Mouse (Mus musculus) retina, postnatal 1 day (tissue): ENCODE measurements around the gene Gm9964.
"Not testable (repeated sequence)": the region's sequence is repeated elsewhere in the genome, so short reads cannot be mapped to it uniquely, and the experiment has no call there.

Experiments
- DNase-seq: peaks from one replicate; pipeline ENCODE4 v3.0.0-alpha.2; 2012

Gene Gm9964

DNA sequence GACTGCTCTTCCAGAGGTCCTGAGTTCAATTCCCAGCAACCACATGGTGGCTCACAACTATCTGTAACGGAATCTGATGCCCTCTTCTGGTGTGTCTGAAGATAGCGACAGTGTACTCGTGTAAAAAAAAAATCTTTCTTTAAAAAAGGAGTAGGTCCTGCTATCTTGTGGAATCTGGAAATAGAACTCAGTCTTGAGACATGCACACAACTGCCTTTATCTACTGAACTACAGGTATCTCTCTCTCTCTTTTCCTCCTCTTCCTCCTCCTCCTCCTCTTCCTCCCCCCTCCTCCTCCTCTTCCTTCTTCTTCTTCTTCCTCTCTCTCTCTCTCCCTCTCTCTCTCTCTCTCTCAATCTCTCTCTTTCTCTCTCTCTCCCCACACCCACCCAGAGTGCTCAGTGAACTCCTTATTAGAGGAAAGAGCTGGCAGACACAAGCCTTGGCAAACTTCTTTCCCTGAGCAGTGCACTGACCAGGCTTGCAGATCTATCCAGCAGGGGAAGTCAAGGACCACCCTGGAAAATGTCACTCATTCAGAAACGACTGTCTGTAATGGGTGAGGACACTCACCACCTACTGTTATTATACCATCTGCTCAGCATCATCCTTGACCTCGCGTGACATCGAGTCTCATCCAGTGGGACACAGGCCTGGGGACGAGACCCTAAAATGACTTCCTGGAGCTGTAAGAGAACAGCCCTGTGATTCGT lies 3.2 kb upstream of the Gm9964 start:
- no peak for DNase-seq

DNA sequence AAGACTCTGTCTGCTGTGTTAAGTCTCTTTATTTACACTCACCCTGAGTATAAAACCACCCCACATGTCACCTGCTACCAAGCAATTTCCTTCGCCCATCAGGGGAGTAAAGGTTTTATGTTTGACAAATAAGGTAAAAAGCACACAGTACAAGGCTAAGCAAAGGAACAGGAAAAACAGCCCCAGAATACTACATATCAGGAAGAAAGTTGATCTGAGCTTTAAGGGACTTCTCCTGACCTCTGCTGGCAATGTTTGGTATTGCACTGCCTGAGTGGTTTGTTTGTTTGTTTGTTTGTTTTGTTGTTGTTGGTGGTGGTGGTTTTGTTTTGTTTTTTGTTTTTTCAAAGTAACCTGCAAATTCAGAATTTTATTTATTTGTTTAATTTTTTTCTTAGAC lies 539 bp downstream of the Gm9964 start:
- peak; percentile 73 for DNase-seq

DNA sequence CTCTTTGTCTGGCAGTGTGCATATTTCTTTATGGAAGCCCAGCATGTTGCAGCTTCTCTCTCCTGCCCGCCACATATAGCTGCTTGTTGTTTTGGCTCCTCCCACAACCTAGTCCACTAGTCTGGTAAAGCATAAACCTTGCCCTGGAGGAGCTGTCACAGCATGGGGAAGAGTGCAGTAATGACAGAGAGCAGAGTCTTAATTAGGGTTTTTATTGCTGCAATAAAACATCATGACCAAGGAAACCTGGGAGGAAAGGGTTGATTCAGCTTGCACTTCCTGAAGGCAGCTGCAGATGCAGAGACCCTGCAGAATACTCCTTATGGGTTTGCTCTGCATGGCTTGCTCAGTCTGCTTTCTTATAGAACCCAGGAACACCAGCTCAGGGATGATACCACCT lies 2.7 kb downstream of the Gm9964 start:
- peak; percentile 19 for DNase-seq

DNA sequence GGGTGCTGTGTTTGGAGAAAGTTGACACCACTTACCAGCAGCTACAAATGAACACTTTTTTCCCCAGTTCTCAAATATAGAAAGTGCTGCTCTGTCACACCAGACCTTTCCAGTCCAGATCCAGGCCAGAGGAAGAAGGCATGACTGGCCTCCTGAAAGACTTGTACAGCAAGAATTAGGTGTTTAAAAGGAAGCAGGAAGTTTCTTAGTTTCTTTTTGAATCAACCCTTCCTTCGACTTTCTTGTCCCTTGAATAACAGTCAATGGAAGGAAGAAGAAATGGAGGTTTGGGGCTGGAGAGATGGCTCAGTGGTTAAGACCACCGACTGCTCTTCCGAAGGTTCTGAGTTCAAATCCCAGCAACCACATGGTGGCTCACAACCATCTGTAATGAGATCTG lies 3.7 kb downstream of the Gm9964 start:
- no peak for DNase-seq

DNA sequence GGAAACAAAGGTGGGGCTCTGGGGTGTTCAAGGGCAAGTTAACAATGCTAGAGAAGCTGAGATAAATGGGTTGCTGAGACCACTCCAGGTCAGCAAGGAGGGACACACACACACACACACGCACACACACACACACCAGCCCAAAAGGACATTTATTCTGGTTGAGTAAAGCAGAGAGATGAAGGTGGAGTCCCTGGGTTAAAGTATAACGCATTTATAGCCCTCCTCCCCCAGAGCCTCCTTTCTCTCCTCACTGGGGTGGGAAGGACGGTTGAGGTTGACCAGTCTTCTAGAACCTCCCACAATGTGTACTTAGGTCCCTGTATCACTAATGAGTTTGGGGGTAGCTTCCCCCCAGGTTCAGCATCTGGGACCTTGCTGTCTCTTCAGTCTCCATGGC lies 4.6 kb downstream of the Gm9964 start:
- no peak for DNase-seq

DNA sequence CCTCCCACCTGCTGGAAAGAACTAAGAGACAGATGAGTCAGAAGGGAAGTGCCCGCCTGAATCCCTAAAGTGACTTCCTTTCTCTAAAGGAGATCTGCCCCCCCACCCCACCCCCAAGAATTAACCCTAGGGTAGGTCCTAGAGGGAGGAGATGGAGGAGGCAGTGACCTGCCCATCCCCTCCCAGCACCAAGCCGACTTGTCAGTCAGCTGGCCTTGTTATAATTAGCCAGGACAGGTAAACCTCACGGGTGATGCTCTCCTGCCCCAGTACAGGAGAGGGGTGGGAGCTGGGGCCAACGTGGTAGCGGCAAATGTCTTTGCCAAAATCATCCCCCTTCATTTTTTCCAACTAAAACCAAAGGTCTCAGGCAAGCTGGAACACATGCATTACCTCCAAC lies 5.1 kb downstream of the Gm9964 start:
- DNase-seq: no peak

DNA sequence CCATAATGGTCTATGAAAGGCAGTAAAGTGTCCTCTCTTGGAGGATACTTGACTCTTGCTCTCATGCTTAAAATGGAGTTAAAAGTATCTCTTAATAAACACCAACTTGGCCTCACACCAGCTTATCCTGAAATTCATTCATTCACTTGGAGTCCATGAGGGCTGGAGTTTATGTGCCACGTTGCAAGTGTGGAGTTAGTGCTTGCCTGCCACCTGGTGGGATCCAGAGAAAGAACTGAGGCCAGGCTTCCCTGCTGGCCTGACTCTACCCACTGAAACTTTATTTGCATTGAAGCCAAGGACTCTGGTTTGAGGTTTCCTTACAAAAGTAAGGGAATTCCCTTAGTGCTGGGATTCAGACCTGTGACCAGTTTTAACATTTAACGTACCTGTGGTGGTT lies 6.2 kb downstream of the Gm9964 start:
- DNase-seq: peak; percentile 34

DNA sequence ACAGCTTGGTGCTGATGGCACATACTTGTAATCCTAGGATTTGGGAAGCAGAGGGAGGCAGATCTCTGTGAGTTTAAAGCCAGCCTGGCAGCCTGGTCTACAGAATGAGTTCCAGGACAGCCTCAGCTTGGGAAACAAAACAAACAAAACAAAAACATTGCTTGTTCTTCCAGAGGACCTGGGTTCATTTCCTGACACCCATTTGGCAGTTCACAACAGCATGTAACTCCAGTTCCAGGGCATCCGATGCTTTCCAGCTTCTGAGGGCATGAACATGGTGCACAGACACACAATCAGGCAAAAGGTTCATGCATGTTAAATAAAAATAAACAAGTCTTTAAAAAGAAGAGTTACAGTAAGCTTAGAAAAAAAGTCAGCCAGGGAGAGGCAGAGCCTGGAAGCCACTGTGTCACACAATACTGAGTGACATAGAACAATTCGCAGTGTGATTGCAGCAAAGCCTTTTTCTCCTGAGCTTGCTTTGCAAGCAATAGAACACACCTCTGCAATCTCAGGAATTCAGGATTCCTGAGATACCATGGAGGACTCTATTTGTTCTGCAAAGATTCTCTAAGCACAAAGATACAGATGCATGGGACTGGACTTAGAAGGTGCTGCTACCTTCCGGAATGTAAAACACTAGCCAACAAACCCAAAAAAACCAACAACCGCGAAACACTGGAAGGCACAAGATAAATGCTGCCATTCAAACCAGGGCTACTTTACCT lies 7.6 kb downstream of the Gm9964 start:
- no peak for DNase-seq

DNA sequence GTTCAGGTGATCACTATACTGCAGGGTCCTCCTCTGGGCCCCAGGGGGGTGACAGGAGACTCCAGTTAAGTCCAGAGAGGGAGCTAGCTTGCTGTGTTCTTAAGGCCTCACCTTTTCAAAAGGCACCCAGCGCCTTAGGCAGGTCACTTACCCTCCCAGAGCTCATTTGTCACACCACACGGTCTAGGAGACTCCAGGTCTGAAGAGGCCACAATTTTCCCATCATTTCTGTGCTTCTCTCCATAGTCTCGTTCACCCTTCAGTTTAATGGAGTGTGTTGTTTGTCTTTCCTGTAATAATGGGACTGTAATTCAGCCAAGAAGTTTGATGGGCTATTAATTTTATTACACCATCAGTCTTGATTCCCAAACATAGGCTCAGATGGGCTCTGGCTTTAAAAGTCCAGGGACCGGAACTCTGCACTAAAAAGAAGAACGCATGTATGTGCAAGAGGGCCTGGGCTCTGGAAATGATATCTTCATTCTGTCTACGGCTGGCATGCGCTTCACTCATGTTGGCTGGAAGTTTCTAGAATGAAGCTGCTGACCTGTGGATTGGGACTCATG lies 8.3 kb downstream of the Gm9964 start:
- DNase-seq: no peak

DNA sequence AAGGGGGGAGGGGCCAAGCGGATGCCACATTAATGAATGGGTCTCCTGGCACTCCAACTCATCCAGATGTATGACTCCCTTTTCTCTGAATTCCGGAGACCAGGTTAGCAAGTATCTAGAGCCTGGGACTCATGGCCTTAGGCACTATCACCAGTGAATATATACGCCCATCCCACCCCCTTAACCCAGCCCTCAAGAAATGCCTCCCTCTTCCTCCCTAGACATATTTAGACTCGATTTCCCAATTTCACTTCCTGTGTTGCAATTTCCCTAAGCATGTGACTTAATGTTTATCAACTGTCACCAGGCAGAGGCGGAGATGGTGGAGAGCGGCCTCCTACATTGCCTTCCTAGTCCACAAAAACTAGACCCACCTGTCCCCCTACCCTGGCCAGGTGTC lies 9.3 kb downstream of the Gm9964 start:
- no peak for DNase-seq

DNA sequence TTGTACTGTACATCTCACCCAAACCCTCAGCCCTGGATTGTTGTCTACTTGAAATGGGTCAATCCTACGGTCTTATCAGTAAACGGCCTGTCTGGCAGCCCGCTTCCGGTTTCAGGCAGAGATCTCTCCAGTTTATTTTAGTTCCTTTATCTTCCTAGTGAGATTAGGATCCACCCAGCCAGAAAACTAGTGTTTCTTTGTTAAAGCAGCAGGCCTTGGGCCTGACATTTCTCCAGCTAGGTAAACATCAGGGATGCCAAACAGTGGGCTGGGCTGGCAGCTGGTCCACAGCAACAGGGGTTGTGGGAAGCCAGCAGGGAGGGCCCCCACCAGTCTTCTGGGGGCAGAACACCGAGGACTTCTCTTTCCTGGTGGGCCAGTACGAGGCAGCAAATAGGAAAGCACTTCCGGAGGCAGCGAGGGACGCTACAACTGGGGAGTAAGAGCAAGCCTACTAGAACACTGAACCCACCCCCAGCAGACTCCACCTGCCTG lies 10.4 kb downstream of the Gm9964 start:
- no peak for DNase-seq

DNA sequence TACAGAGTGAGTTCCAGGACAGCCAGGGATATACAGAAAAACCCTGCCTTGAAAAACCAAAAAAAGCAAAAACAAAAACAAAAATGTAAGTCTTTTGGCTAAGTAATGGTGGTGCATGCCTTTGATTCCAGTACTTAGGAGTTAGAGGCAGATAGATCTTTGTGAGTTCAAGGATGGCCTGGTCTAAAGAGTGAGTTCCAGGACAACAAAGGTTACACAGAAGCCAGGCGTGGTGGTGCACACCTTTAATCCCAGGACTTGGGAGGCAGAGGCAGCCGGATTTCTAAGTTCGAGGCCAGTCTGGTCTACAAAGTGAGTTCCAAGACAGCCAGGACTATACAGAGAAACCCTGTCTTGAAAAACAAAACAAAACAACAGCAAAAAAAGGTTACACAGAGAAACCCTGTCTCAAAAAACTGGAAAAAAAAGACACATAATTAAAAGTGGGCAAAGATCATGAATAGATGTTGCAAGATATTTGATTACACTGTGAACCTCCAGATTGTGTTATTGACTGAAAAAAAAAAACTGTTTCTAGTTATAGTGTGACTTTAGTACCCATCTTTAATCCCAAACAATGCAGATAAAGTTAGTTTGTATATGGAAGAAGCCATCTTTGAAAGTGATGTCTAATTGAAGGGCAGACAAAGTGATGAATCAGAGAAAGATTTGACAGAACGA lies 13.2 kb downstream of the Gm9964 start:
- no peak for DNase-seq

DNA sequence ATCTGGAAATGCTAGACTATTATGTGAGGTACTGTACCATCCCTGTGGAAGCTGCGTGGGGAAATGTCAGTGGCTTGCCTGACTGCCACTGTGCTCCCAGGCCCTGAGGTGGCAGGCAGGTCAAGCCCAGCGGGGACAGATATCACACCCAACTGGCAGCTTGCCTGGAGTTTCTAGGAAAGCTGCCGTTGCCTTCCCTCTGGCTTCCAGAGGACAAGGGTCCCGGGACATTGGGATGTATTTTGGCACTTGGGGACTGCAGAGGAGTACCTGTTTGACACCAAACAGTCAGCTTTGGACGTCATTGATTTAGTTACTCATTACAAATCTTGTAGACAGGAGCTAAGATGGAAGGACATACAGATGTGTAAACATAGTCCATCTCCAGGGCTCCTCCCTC lies 15.3 kb downstream of the Gm9964 start:
- DNase-seq: no peak

DNA sequence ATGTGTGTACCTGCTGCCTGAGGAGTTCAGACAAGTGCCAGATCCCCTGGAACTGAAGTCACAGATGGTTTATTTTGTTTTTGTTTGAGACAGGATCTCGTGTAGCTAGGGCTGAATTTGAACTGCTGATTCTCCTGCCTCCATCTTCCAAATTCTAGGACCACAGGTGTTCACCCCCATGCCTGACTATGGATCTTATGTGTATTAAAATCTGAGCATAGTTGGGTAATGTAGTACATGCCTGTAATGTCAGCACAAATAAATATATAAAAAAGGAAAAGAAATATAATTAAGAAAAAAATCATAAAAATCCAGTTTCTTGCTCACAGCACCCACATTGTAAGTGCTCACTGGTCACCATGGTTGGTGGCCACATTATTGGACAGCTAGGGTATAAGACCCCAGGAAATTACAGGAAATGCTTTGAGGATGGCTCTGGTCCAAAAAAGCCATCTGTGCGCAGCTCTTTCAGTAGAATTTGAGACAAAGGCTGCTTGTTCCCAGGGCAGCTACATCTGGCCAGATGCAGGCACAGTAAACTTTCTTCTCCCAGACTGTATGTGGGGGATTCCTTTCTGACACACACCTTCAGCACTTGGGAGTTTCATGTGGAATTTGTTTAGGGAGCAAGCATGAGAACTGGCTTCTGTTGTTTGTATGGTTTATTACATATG lies 16.8 kb downstream of the Gm9964 start:
- peak; percentile 34 for DNase-seq

DNA sequence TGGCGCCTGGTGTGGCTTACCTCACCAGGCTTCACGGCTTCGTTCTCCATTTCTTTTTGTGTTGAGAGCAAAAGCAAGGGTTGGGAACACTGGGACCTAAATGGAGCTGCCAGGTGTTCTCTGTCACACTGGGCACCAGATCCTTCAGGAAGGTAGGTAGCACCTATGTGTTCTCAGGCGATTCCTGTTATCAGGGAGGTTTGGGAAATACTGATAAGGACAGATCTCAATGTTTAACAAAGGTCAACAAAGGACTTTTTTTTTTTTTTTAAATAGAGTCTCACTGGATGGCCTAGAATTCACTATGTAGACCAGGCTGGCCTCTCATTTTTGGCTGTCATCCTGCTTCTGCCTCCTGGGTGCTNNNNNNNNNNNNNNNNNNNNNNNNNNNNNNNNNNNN lies 22.9 kb downstream of the Gm9964 start:
- DNase-seq: no peak

DNA sequence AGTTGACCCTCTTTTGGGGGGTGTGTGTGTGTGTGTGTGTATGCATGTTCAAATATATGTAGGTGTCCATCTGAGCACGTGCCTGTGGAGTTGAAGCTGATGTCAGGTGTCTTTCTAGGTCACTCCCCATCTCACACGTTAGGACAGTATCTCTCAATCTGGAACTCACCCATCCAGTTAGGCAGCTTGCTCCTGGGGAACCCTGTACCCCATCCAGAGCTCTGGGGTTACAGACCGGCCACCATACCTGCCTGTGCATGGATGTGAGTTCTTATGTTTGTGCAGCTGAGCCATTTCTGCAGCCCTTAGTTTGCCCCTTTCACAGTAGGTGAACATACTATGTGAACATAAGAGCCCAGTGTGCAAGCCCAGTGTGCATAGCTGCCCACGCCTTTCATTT lies 23.7 kb downstream of the Gm9964 start:
- DNase-seq: no peak

DNA sequence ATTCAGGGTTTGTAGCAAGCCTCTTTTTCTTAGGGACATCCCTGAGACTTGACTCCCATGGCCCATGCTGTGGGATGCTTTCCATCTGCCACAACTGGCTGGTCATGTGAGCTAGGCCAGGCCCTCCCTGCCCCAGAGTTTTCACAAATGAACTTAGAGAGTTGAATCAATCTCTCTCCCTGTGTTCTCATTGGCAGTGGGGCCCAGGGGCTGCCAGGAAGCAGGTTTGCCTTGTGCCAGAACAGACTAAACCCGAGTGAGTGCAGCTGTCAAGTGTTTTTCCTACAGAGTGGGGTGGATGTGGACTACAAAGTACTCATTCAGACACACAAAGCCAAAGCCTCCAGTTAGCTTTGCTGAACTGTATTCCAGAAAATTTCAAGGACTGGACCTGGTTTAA lies 29.5 kb downstream of the Gm9964 start:
- DNase-seq: no peak

DNA sequence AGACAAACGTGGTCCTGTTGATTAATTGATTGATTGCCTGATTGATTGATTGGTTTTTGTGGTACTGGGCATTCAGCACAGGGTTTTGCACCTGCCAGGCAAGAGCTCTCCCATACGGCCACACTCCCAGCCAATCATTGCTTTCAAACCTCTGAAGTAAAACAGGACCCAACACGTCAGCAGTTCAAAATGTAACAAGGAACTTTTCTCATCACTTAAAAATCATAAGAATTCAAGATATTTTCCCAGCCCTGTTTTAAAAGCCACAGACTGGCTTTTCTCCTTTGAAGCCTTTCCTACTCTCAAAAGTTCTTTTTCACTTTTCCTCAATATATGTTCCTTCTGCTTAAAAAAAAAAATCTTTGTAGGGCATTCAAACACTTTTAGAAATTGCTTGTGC lies 32.3 kb downstream of the Gm9964 start:
- no peak for DNase-seq

DNA sequence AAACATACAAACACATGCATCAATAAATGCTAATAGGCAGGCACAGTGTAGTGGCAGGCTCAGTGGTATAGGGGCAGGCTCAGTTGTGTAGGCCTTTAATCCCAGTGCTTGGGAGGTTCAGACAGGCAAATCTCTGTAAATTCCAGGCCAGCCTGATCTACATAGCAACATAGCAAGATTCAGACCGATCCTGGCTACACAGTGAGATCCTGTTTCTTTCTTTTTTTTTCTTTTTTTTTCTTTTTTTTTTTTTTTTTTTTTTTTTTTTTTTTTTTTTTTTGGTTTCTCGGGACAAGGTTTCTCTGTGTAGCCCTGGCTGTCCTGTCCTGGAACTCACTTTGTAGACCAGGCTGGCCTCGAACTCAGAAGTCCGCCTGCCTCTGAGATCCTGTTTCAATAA lies 36.6 kb downstream of the Gm9964 start:
- not testable (repeated sequence) for DNase-seq

DNA sequence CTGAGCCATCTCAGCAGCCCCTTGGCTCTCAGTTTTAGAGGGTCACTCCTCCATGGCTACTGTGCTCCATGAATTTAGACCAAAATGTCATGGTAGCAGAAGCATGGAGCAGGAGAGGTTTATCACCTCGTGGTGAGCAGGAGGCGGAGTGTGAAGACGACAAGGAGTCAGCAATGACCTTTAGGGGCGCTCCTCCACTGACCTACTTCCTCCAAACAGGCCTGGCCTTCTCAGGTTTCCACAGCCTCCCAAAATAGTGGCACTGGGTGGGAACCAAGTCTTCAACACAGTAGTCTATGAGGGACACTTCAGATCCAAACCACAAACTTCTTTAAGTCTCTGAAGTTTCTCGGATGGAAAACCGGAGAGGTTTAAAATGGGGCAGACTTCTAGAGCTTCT lies 38.0 kb downstream of the Gm9964 start:
- DNase-seq: no peak

DNA sequence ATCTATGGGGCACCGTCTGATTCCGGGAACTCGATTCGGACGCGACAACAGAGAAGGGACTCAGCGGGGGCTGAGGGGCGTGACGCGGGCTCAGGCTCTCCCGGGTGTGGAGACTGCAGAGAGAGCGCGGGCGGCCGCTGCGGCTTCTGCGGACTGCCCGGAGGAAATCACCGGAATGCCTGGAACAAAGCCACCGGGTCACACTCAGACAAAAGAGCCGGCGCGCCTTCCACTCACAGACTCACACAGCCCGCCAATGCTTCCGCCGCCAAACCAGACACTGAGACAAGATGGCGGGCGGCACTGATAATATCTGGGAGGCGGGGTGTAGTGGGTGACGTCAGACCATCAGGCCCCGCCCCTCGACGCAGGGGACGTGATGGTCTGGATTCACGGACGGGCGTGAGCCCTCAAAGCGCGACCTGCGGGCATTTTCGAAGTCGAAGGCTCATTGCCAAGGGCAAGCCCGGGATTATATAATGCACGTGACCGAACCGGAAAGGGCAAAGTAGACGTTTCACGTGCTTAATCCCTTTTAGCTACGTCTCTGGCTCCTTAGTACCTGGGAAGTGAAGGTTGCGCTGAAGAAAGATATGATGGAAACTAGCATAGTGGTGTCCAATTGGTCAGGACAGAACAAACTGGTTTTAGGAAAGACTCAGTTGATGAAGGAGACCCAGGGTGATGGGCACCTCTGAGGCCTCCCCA lies 42.2 kb downstream of the Gm9964 start, which contains the start of gene Wsb1:
TSS of gene Wsb1 (minus strand) at position 281 of the 708 bp plus-strand sequence.
- DNase-seq: peak; percentile 97
